Mouse (Mus musculus) ES-E14 (cell line): ENCODE data around the gene Cela3b. TPM values are rescaled to one million over a fixed set of nuclear protein-coding genes. Genes with fewer than 3 reads are reported as not detected.
"Not testable (repeated sequence)": the region's sequence is repeated elsewhere in the genome, so short reads cannot be mapped to it uniquely, and the experiment has no call there.

Source experiments
- DNase-seq: peaks from one replicate; pipeline ENCODE4 v3.0.0-alpha.2; 2013; ENCODE audit warnings: low read depth, low spot score
- H3K27ac ChIP-seq: 2 replicates; pipeline ENCODE4 v1.5.1; 2012; ENCODE audit warnings: low read depth, mild to moderate bottlenecking, low read length, moderate library complexity, mixed read lengths; ENCODE audit not compliant: poor library complexity, insufficient read depth, severe bottlenecking
- H3K36me3 ChIP-seq: 2 replicates; pipeline ENCODE4 v1.6.1; 2012; ENCODE audit warnings: mild to moderate bottlenecking, low read length, moderate library complexity, mixed read lengths; ENCODE audit not compliant: control insufficient read depth, poor library complexity, insufficient read depth, severe bottlenecking
- H3K4me1 ChIP-seq, 2 experiments: fragments of 150-350 bp in 1 of 2; sonication (generic) in 1 of 2; 2 replicates each; pipeline ENCODE4 v1.6.1; 2012; ENCODE audit warnings: low read length in 2 of 2, mild to moderate bottlenecking in 1 of 2, mixed read lengths in 1 of 2; ENCODE audit not compliant: control insufficient read depth in 2 of 2, insufficient read depth in 2 of 2, poor library complexity in 1 of 2
- H3K4me3 ChIP-seq, 2 experiments: fragments of 150-350 bp in 1 of 2; sonication (generic) in 1 of 2; 2 replicates each; pipeline ENCODE4 v1.5.1; 2012; ENCODE audit warnings: low read length in 2 of 2, low read depth in 1 of 2, mild to moderate bottlenecking in 1 of 2, mixed read lengths in 1 of 2; ENCODE audit not compliant: insufficient read depth in 1 of 2, poor library complexity in 1 of 2, severe bottlenecking in 1 of 2
- H3K9ac ChIP-seq: 2 replicates; pipeline ENCODE4 v1.6.1; 2012; ENCODE audit warnings: low read depth, mild to moderate bottlenecking, low read length, mixed read lengths; ENCODE audit not compliant: poor library complexity, insufficient read depth, severe bottlenecking
- H3K9me3 ChIP-seq: fragments of 150-350 bp; sonication (generic); 2 replicates; pipeline ENCODE4 v1.6.1; 2012; ENCODE audit warnings: low read depth, mild to moderate bottlenecking, low read length; ENCODE audit not compliant: control insufficient read depth, insufficient read depth
- CHD2 ChIP-seq: IDR thresholded peaks from 2 replicates; pipeline ENCODE4 v1.6.1; 2014; ENCODE audit warnings: mild to moderate bottlenecking, low read depth, low read length, inconsistent platforms
- HCFC1 ChIP-seq: IDR thresholded peaks from 2 replicates; pipeline ENCODE4 v1.6.1; 2012; ENCODE audit warnings: low read length, inconsistent platforms, borderline replicate concordance; ENCODE audit not compliant: insufficient read depth
- MAFK ChIP-seq: IDR thresholded peaks from 2 replicates; pipeline ENCODE4 v1.6.1; 2014; ENCODE audit warnings: mild to moderate bottlenecking, low read depth, low read length, inconsistent platforms; ENCODE audit not compliant: insufficient read depth
- ZC3H11A ChIP-seq: IDR thresholded peaks from 2 replicates; pipeline ENCODE4 v1.6.1; 2012; ENCODE audit warnings: low read depth, mild to moderate bottlenecking, inconsistent platforms, low read length, borderline replicate concordance
- ZNF384 ChIP-seq: IDR thresholded peaks from 2 replicates; pipeline ENCODE4 v1.6.1; 2012; ENCODE audit warnings: low read depth, low read length, inconsistent platforms
- in situ Hi-C, 2 experiments: fragments of 600-800 bp; cut with MboI; formaldehyde crosslinking; loops; one replicate each; pipeline ENCODE4 v1.15.1; 2025; ENCODE audit warnings: low sequenced_read_pairs in 2 of 2, inconsistent platforms in 1 of 2; ENCODE audit not compliant: unreplicated experiment in 2 of 2
- total RNA-seq: library from RNA; depleted of rRNA; stranded (reverse); fragments of 300-350 nt; gene quantifications from 2 replicates; pipeline ENCODE4 v1.2.3, GENCODE M21; 2012

Gene Cela3b
- total RNA-seq, 1 experiment, result not detected

- Histone ChIP-seq H3K4me1 (peaks cover 1 to 12% of the 10 kb centered on the region in 2 experiments; a peak in 2 of 4 replicates), H3K36me3 (no peaks in the 10 kb centered on the region), H3K4me3 (no peak overlapping the region), H3K27ac (no peak overlapping the region), H3K9me3 (no peaks in the 10 kb centered on the region), H3K9ac (no peak overlapping the region)
- in situ Hi-C loops, result no loop called here
- DNase-seq, result peak; percentile 68
- TF ChIP-seq CHD2 (no peak), ZC3H11A (peak; percentile 84)
These were observed 13.3 kb upstream of the Cela3b start for GRCm38 (mm10) chr4:137443625-137444024.

- Histone ChIP-seq H3K9ac (no peak overlapping the region), H3K9me3 (no peaks in the 10 kb centered on the region), H3K4me3 (no peak overlapping the region), H3K27ac (no peak overlapping the region), H3K4me1 (no peaks in the 10 kb centered on the region), H3K36me3 (no peaks in the 10 kb centered on the region)
- in situ Hi-C loops, result no loop called here
- no peak for DNase-seq
- no peak for TF ChIP-seq ZNF384
- TF ChIP-seq ZC3H11A, result no peak; the same call in 1 of the 2 replicates
- TF ChIP-seq HCFC1, result no peak
- no peak for TF ChIP-seq CHD2
- TF ChIP-seq MAFK, result no peak
These were observed 11.0 kb upstream of the Cela3b start for GRCm38 (mm10) chr4:137441332-137441731.

GRCm38 (mm10) chr4:137438842-137439241 lies 8.5 kb upstream of the Cela3b start:
- DNase-seq, result no peak
- Histone ChIP-seq H3K9ac (no peak overlapping the region), H3K4me1 (peaks cover 0 to 1% of the 10 kb centered on the region in 2 experiments; a peak in 1 of 4 replicates), H3K36me3 (no peaks in the 10 kb centered on the region), H3K4me3 (no peak overlapping the region), H3K27ac (no peak overlapping the region), H3K9me3 (no peaks in the 10 kb centered on the region)
- in situ Hi-C loops, result no loop called here
- TF ChIP-seq HCFC1 (no peak), ZNF384 (no peak), ZC3H11A (no peak), CHD2 (no peak), MAFK (no peak)

- Histone ChIP-seq H3K4me3 (no peak overlapping the region), H3K36me3 (no peaks in the 10 kb centered on the region), H3K9me3 (no peaks in the 10 kb centered on the region), H3K4me1 (peaks cover 0 to 1% of the 10 kb centered on the region in 2 experiments; a peak in 1 of 4 replicates), H3K9ac (no peak overlapping the region), H3K27ac (no peak overlapping the region)
- TF ChIP-seq ZC3H11A (no peak), ZNF384 (no peak), HCFC1 (no peak), CHD2 (no peak), MAFK (no peak)
- DNase-seq, result no peak
- in situ Hi-C loops, result no loop called here
These were observed 6.8 kb upstream of the Cela3b start for GRCm38 (mm10) chr4:137436979-137437669.

DNA sequence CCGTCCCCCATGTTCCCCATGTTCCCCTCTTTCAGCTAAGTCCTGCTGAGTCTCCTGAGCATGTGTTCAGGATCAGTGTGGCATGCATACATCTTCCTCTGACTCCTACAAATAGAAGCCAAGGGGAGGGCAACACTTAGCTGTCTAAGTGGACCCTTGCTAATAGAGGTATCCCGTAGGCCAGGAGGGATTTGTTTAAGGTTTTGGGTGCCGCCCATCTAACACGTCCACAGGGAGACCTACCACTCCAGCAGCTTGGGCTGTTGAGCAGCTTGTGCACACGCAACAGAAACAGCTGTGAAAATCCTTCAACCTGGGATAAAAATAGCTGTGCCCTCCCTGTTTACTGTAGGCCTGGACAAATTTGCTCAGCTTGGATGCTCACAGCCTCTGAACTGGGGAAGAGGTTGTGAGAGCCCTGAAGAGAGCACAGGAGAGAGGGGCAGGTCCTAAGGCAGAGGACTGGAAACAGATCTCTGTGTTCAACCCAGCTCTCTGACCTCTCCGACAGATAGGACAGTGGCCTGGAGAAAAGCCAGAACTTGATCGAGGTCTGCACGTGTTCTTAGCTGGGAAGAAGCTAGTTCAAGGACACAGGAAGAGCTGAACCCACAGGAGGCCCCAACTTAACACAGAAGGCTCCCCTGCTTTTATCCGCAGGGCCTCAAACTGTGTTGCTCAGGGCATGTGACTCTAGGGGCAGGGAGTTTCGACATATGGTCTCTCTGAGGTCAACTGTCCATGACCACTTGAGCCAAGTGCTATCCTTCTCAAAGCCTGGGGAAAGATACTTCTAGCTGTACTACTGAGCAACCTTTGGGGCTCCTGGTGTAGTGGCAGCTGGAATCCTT lies 2.6 kb upstream of the Cela3b start:
- H3K4me1 ChIP-seq, H3K27ac ChIP-seq, in situ Hi-C loops, H3K4me3 ChIP-seq, H3K36me3 ChIP-seq, H3K9ac ChIP-seq, DNase-seq, H3K9me3 ChIP-seq: not testable (repeated sequence)
